Mouse (Mus musculus) midbrain, embryonic 12.5 days (tissue): ENCODE measurements around the gene Gsk3b. TPM values are rescaled to one million over a fixed set of nuclear protein-coding genes. Genes with fewer than 3 reads are reported as not detected.
"Not testable (repeated sequence)": the region's sequence is repeated elsewhere in the genome, so short reads cannot be mapped to it uniquely, and the experiment has no call there.

ENCODE experiments used
- ATAC-seq: fragments of 200-750 bp; cut with Nextera tagmentation; 2 replicates; pipeline ENCODE4 v1.8.0; 2017; ENCODE audit warnings: low read depth, moderate TSS enrichment, moderate library complexity; ENCODE audit not compliant: low FRiP score
- H3K27ac ChIP-seq: fragments of 300-500 bp; sonication (generic); replicated peaks from 2 replicates; pipeline ENCODE4 v1.5.1; 2016; ENCODE audit warnings: mild to moderate bottlenecking
- H3K27me3 ChIP-seq: fragments of 300-500 bp; sonication (generic); 2 replicates; pipeline ENCODE4 v1.6.1; 2016; ENCODE audit warnings: mild to moderate bottlenecking
- H3K36me3 ChIP-seq: fragments of 300-500 bp; sonication (generic); 2 replicates; pipeline ENCODE4 v1.6.1; 2016
- H3K4me1 ChIP-seq: fragments of 300-500 bp; sonication (generic); 2 replicates; pipeline ENCODE4 v1.6.1; 2016
- H3K4me2 ChIP-seq: fragments of 300-500 bp; sonication (generic); replicated peaks from 2 replicates; pipeline ENCODE4 v1.6.1; 2016; ENCODE audit warnings: mild to moderate bottlenecking, moderate library complexity
- H3K4me3 ChIP-seq: fragments of 300-500 bp; sonication (generic); 2 replicates; pipeline ENCODE4 v1.5.1; 2016; ENCODE audit warnings: mild to moderate bottlenecking
- H3K9ac ChIP-seq: fragments of 300-500 bp; sonication (generic); replicated peaks from 2 replicates; pipeline ENCODE4 v1.6.1; 2016; ENCODE audit warnings: mild to moderate bottlenecking, moderate library complexity
- H3K9me3 ChIP-seq: fragments of 300-500 bp; sonication (generic); 2 replicates; pipeline ENCODE4 v1.6.1; 2016; ENCODE audit warnings: mild to moderate bottlenecking
- WGBS: fragments of 180-500 bp; shearing (Covaris S2); methylation state at CpG from one replicate; pipeline ENCODE4 v1.1.7; 2016; 5-methylcytosine and 5-hydroxymethylcytosine counted together
- polyA plus RNA-seq: library from polyadenylated mRNA; unstranded; fragments of >200 nt; fragmentation: Nextera tagmentation; extraction: Ambion mirVana; gene quantifications from 2 replicates; pipeline ENCODE4 v1.2.1, GENCODE M21; 2016

Gene Gsk3b
- polyA plus RNA-seq, 1 experiment from 2014 or later, result 145 TPM

DNA sequence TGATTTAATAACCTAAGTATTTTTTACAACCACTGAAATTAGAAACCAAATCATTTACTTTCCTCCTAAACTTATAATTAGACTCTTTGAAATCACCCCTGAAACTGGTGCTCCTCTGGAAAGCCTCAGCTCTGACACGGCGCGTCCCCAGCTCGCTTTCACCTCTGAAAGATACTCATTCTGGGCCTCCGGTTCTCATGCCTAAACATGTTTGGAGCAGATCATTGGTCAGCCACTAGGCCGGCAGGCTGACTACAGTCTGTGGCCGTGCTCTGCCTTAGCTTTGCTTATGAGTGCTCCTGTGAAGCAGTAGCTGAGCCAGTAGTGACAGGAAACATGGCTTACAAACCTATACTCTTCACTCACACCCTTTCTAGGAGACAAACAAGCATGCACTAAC, 116.5 kb downstream of the Gsk3b start:
- no peak for ATAC-seq
- Histone ChIP-seq H3K4me1 (no peaks in the 10 kb centered on the region), H3K4me3 (no peak overlapping the region), H3K4me2 (no peak overlapping the region), H3K9ac (no peak overlapping the region), H3K27ac (no peak overlapping the region), H3K36me3 (peaks cover 46% of the 10 kb centered on the region), H3K9me3 (no peaks in the 10 kb centered on the region), H3K27me3 (no peaks in the 10 kb centered on the region)
- 98% methylated on average over 7 of the region's 7 CpGs for WGBS

DNA sequence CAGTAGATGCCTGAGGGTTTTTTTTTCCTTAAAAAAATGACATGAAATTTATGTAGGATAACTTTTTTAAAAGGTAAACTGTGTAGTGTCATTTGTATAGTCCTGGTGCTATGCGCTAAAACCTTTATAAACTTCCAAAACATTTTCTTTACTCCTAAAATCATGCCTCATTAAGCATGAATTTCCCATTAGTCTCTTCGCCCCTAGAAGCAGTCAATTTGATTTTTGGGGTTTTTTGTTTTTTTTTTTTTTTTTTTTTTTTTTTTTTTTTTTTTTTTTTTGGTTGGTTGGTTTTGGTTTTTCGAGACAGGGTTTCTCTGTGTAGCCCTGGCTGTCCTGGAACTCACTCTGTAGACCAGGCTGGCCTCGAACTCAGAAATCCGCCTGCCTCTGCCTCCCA, 133.7 kb downstream of the Gsk3b start:
- not testable (repeated sequence) for H3K27me3 ChIP-seq, ATAC-seq, H3K27ac ChIP-seq, H3K4me2 ChIP-seq, H3K4me1 ChIP-seq, H3K9me3 ChIP-seq, H3K4me3 ChIP-seq, H3K9ac ChIP-seq
- WGBS, result over 99% methylated on average over 4 of the region's 5 CpGs
- peaks cover 43% of the 10 kb centered on the region for H3K36me3 ChIP-seq

DNA sequence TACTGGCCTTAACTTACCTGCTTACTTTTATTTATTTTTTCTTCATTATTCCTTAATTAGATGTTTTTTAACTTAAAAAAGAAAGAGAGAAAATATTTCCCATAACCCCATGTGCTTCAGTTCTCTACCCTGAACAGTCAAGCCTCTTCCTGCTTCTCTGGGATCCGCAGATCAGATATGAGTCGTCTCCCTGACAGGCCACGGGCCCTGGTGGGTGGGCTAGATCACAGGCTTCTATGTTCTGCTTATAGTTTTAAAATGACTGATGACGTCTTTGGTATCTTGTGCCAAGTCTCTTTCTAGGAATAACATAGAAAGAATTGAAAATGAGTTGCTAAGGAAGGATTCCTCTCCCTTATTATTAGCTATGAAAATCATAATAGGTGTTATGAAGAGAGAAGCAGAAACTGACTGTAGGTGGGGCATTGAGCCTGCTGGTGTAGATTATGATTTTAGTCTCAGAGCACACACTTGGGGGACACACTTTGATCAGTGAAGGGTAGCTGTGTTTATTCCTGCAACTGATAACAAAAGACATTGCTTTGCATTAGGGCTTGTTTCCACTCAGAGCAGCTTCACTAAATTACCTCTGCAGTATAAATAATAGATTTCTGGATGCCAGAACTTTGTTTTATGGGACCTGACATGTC, 148.3 kb downstream of the Gsk3b start:
- 86% methylated on average over 4 of the region's 4 CpGs for WGBS
- peaks cover 31% of the 10 kb centered on the region for H3K36me3 ChIP-seq

DNA sequence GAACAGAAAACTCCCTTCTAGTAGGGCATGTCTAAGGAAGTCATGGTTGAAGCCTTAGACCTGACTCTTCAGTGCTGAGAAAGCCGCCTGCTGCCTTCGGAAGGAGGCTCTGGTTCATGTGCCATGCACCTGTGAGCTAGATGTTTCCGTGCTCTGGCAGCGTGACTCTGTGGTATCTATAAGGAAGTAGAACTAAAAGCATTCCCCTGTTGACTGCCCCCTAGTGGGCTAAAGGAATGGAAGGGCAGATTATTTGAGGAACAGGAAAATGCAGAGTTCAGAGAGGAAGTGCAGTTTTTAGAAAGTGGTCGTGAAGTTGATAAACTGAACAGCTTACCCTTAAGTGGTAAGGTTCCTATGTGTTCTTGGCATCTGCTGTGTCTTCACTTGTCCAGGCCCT, 150.9 kb downstream of the Gsk3b start:
- Histone ChIP-seq H3K36me3 (peaks cover 38% of the 10 kb centered on the region), H3K4me3 (no peak overlapping the region), H3K27me3 (no peaks in the 10 kb centered on the region), H3K9me3 (no peaks in the 10 kb centered on the region), H3K4me1 (no peaks in the 10 kb centered on the region), H3K4me2 (no peak overlapping the region), H3K9ac (no peak overlapping the region), H3K27ac (no peak overlapping the region)
- ATAC-seq, result no peak
- 85% methylated on average over 5 of the region's 5 CpGs for WGBS

More for the DNA sequence above, 148.3 kb downstream of the Gsk3b start:
- H3K27ac ChIP-seq, result no peak overlapping the region
- H3K9me3 ChIP-seq, result no peaks in the 10 kb centered on the region
- H3K4me1 ChIP-seq, result no peaks in the 10 kb centered on the region
- no peaks in the 10 kb centered on the region for H3K27me3 ChIP-seq
- no peak overlapping the region for H3K4me3 ChIP-seq
- no peak overlapping the region for H3K9ac ChIP-seq
- ATAC-seq, result no peak
- no peak overlapping the region for H3K4me2 ChIP-seq

DNA sequence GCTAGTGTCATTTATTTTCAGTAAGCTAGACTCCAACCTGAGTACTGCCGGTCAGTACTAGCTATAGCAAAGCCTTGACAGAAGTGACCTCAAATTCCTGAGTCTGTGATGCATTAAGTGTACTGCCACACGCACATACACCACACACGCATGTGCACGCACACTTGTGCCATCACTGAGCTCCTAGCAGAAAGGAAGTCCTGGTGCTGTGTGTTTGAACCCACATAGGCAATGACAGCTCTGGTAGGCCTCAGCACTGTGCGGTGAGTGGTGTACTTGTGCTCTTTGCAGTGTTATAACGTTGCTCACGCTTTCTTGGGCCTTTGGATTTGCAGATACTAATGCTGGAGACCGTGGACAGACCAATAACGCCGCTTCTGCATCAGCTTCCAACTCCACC, 151.4 kb downstream of the Gsk3b start:
- Histone ChIP-seq H3K27me3 (no peaks in the 10 kb centered on the region), H3K9ac (no peak overlapping the region), H3K27ac (no peak overlapping the region), H3K4me3 (no peak overlapping the region), H3K4me1 (no peaks in the 10 kb centered on the region), H3K9me3 (no peaks in the 10 kb centered on the region), H3K4me2 (no peak overlapping the region), H3K36me3 (peaks cover 38% of the 10 kb centered on the region)
- WGBS, result 95% methylated on average over 10 of the region's 10 CpGs
- no peak for ATAC-seq

DNA sequence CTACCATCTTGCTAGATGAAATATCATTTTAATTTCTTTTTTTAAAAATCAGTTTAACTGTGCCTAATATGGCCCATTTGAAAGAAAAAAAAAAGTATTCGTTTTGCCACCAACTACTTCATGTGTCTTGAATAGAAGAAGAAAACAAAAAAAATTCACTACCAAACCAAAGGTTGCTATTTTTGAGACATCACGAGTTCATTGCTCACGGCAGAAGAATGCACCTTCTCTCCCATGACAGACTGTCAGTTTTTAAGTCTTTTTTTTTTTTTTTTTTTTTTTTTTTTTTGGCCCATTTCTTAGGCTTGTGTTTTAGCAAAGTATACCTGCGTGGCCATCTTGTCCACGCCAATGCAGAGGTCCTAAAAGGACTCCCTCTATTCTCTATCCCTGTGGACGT, 155.3 kb downstream of the Gsk3b start:
- H3K9me3 ChIP-seq, result no peaks in the 10 kb centered on the region
- no peaks in the 10 kb centered on the region for H3K27me3 ChIP-seq
- no peak overlapping the region for H3K9ac ChIP-seq
- H3K4me1 ChIP-seq, result peaks cover 5% of the 10 kb centered on the region; the same call in 1 of the 2 replicates
- peaks cover 29% of the 10 kb centered on the region for H3K36me3 ChIP-seq
- WGBS, result 92% methylated on average over 6 of the region's 6 CpGs
- H3K4me2 ChIP-seq, result no peak overlapping the region
- no peak for ATAC-seq
- no peak overlapping the region for H3K27ac ChIP-seq
- H3K4me3 ChIP-seq, result no peak overlapping the region

DNA sequence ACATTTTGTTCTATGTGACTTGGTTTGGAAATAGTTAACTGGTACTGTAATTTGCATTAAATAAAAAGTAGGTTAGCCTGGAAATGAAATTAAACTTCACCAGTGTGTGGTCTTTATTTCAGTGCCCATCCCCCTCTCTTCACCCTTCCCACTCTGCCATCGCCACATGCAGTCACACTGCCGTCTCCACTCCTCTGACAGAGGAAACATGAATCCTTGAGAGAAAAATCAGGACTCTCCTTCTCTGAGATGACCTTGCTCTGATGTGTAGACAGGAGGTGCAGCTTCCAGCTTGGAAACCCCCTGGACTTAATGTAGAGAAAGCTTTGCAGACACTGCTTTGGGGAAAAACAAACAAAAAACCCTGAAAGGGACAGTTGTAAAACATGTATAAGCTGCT, 156.6 kb downstream of the Gsk3b start:
- WGBS, result 68% methylated on average over 2 of the region's 2 CpGs
- H3K9me3 ChIP-seq, result no peaks in the 10 kb centered on the region
- no peak for ATAC-seq

DNA sequence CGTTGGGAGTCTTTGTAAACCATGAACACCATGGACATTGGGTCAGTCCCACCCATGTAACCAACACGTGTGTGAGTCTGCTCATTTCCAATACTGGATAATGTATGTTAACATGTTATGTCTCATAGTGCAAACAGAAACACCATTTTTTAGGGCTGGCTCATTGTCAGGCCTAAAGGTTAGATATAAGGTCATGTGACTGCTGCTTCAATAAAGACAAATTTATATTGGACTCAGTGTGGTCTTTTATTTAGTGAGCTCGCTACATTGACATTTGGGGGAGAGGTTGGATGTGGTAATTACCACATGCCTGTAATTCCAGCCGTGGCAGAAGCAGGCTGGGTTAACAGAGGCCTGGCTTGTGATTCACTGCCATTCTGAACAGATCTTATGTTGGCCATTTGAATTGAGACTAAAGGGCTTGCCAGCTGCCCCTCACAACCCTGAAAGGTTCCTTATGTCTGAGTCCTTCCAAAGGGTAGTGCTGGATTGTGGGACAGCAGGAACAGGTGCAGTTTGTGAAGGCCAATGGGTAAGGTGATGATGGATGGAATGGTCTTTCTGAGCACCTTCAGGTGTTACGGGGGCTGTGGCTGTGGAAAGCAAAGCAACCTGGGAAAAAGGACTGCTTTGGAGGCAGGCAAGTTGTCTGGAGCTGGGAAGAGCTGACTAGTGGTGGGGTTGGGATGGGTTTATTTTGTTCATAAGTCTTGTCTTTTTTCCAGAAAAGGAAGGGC, 157.2 kb downstream of the Gsk3b start:
- ATAC-seq, result no peak
- no peaks in the 10 kb centered on the region for H3K27me3 ChIP-seq
- no peak overlapping the region for H3K27ac ChIP-seq
- no peak overlapping the region for H3K4me2 ChIP-seq
- H3K4me3 ChIP-seq, result no peak overlapping the region
- no peak overlapping the region for H3K9ac ChIP-seq
- peaks cover 5% of the 10 kb centered on the region; the same call in 1 of the 2 replicates for H3K4me1 ChIP-seq
- no peaks in the 10 kb centered on the region for H3K9me3 ChIP-seq
- 87% methylated on average over 5 of the region's 5 CpGs for WGBS
- peaks cover 21% of the 10 kb centered on the region for H3K36me3 ChIP-seq

More for the DNA sequence above, 156.6 kb downstream of the Gsk3b start:
- Histone ChIP-seq H3K4me1 (peaks cover 5% of the 10 kb centered on the region; the same call in 1 of the 2 replicates), H3K27ac (no peak overlapping the region), H3K27me3 (no peaks in the 10 kb centered on the region), H3K9ac (no peak overlapping the region), H3K4me3 (no peak overlapping the region), H3K4me2 (no peak overlapping the region), H3K36me3 (peaks cover 26% of the 10 kb centered on the region)

DNA sequence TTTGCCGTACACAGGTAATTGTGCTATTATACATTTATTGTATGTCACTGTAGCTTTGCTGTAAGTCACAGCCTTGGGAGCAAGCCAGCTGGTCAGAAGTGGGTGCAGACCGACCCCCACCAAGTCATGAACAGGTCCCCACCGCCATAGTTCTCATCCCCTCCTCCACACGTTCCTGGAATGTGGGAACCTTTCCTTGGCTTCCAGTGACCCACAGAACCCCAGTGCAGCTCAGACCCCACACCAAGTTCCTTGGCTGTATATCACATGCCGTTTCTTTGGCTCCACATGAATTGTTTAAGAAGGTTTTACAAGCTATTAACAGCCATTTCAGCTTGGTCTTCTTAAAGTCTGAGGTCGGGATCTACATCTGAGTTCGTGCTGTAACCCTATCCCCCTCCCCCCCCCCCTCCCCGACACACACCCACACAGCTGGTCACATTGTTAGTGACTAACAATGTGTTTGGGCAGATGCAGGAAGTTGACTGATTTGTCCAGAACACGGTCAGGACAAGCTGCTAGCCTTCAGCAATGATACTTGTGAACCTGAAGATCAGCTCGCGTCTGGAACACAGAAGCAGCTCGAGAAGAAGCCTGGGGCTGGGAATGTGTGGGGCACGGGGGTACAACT, 159.6 kb downstream of the Gsk3b start:
- Histone ChIP-seq H3K4me1 (peaks cover 5% of the 10 kb centered on the region; the same call in 1 of the 2 replicates), H3K36me3 (peaks cover 5% of the 10 kb centered on the region; the same call in 1 of the 2 replicates), H3K27ac (no peak overlapping the region), H3K27me3 (no peaks in the 10 kb centered on the region), H3K4me2 (no peak overlapping the region), H3K9me3 (no peaks in the 10 kb centered on the region), H3K4me3 (no peak overlapping the region), H3K9ac (no peak overlapping the region)
- WGBS, result 73% methylated on average over 13 of the region's 13 CpGs
- ATAC-seq, result no peak

DNA sequence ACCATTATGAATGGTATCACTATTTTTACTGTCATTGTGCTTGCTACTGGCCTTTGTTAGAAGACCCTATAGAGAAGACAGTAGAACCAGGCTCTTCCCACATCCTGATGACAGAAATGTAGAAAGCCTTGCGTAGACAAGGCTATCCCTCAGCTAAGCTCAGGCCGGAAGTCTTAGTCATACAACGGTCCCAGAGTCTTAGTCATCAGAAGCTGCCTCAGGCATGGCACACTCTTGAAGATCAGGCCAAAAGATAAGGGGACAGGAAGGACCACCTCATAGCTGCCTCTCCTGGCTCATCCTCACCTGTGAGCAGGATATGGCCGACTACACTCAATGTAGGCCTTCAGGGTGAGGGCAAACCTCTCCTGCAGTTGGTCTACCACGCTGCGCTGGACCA, 161.7 kb downstream of the Gsk3b start:
- no peak for ATAC-seq
- Histone ChIP-seq H3K27me3 (no peaks in the 10 kb centered on the region), H3K4me2 (no peak overlapping the region), H3K27ac (no peak overlapping the region), H3K9ac (no peak overlapping the region), H3K9me3 (no peaks in the 10 kb centered on the region), H3K36me3 (0 out of 2 replicates have a peak, but pooled peaks cover under 1% of the 10 kb centered on the region), H3K4me1 (peaks cover 5% of the 10 kb centered on the region; the same call in 1 of the 2 replicates), H3K4me3 (no peak overlapping the region)
- WGBS, result 94% methylated on average over 6 of the region's 6 CpGs

DNA sequence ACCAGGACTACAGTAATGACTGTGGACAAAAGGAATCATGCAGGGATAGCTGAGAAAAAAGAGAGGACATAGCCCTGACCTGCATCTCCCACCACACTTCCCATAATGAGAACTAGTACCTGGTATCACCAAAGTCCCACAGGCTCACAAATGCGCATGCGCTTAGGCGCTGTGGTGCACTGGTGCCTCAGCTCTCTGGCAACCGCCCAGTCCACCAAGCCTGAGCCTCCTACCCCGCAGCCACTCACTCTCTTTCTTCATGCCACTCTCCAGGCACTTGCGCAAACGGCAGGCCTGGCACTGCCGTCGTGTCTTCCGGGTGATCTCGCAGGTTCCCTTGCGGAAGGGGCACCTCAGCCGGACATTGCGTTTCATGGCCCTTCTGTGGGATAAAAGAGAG, 165.2 kb downstream of the Gsk3b start:
- 87% methylated on average over 14 of the region's 14 CpGs for WGBS
- no peak overlapping the region for H3K4me2 ChIP-seq
- H3K27ac ChIP-seq, result no peak overlapping the region
- H3K9ac ChIP-seq, result no peak overlapping the region
- no peaks in the 10 kb centered on the region for H3K27me3 ChIP-seq
- H3K4me1 ChIP-seq, result no peaks in the 10 kb centered on the region
- no peaks in the 10 kb centered on the region for H3K9me3 ChIP-seq
- no peak overlapping the region for H3K4me3 ChIP-seq
- H3K36me3 ChIP-seq, result no peaks in the 10 kb centered on the region
- no peak for ATAC-seq

DNA sequence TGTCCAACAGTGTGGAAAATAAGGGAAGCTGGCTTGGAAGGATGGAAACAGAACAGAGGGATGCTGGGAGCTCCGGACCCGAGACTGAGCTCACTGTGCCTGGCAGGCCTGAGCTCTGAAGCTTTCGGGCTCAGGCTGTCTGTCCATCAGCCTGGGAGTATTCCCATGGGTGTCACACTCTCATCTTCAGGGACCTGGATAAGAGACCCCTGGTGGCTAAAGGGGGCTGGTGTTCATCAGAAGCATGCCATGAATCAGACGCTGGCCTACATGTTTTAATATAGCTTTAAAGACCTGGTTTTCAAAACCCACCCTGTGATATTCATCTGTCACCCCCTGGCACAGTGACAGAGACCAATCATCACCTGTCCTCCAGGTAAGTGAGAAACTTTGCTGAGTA, 166.3 kb downstream of the Gsk3b start:
- 78% methylated on average over 4 of the region's 4 CpGs for WGBS
- Histone ChIP-seq H3K4me3 (no peak overlapping the region), H3K9ac (no peak overlapping the region), H3K36me3 (no peaks in the 10 kb centered on the region), H3K4me1 (no peaks in the 10 kb centered on the region), H3K27me3 (no peaks in the 10 kb centered on the region), H3K4me2 (no peak overlapping the region), H3K9me3 (no peaks in the 10 kb centered on the region), H3K27ac (no peak overlapping the region)
- no peak for ATAC-seq
